Mouse (Mus musculus) intestine, postnatal 0 days (tissue): ENCODE results near the gene Ext2. TPM values are rescaled to one million over a fixed set of nuclear protein-coding genes. Genes with fewer than 3 reads are reported as not detected.

Experiments used
- ATAC-seq: fragments of 200-750 bp; cut with Nextera tagmentation; 2 replicates; pipeline ENCODE4 v1.8.0; 2017; ENCODE audit warnings: mild to moderate bottlenecking, moderate TSS enrichment, moderate library complexity
- H3K27ac ChIP-seq: fragments of 300-500 bp; sonication (generic); 2 replicates; pipeline ENCODE4 v1.5.1; 2014; ENCODE audit warnings: mild to moderate bottlenecking, low read depth, low read length, moderate library complexity
- H3K27me3 ChIP-seq: fragments of 300-500 bp; sonication (generic); replicated peaks from 2 replicates; pipeline ENCODE4 v1.6.1; 2014; ENCODE audit warnings: low read length, mixed read lengths; ENCODE audit not compliant: control insufficient read depth, insufficient read depth
- H3K36me3 ChIP-seq: fragments of 300-500 bp; sonication (generic); 2 replicates; pipeline ENCODE4 v1.6.1; 2014; ENCODE audit warnings: mild to moderate bottlenecking, moderate library complexity; ENCODE audit not compliant: control insufficient read depth, insufficient read depth
- H3K4me1 ChIP-seq: fragments of 300-500 bp; sonication (generic); replicated peaks from 2 replicates; pipeline ENCODE4 v1.6.1; 2014; ENCODE audit warnings: antibody characterized with exemption, low read length, mixed read lengths; ENCODE audit not compliant: control insufficient read depth, insufficient read depth
- H3K4me2 ChIP-seq: fragments of 300-500 bp; sonication (generic); replicated peaks from 2 replicates; pipeline ENCODE4 v1.6.1; 2014; ENCODE audit warnings: low read depth, mild to moderate bottlenecking, moderate library complexity
- H3K4me3 ChIP-seq: fragments of 300-500 bp; sonication (generic); 2 replicates; pipeline ENCODE4 v1.5.1; 2014; ENCODE audit warnings: low read depth, low read length
- H3K9ac ChIP-seq: fragments of 300-500 bp; sonication (generic); 2 replicates; pipeline ENCODE4 v1.6.1; 2014; ENCODE audit warnings: mild to moderate bottlenecking, low read depth, low read length
- H3K9me3 ChIP-seq: fragments of 300-500 bp; sonication (generic); 2 replicates; pipeline ENCODE4 v1.6.1; 2016; ENCODE audit warnings: mixed run types; ENCODE audit not compliant: control insufficient read depth
- CTCF ChIP-seq: sonication (generic); IDR thresholded peaks from 2 replicates; pipeline ENCODE4 v1.5.1; 2016; ENCODE audit warnings: low read depth, mild to moderate bottlenecking, control low read depth, antibody characterized with exemption, moderate library complexity
- whole genome bisulfite sequencing: fragments of 180-500 bp; shearing (Covaris S2); extraction: QIAGEN DNeasy Blood & Tissue Kit; methylation state at CpG from one replicate; pipeline ENCODE4 v1.1.7; 2014; 5-methylcytosine and 5-hydroxymethylcytosine counted together
- polyA plus RNA-seq: library from polyadenylated mRNA; unstranded; fragments of >200 nt; fragmentation: Nextera tagmentation; extraction: Ambion mirVana; gene quantifications from 2 replicates; pipeline ENCODE4 v1.2.1, GENCODE M21; 2015

Gene Ext2
- polyA plus RNA-seq, 1 experiment from 2014 or later, result 40.8 TPM

GRCm38 (mm10) chr2:93613020-93613419, 209.3 kb downstream of the Ext2 start:
- WGBS, result 48% methylated on average over 7 of the region's 7 CpGs
- Histone ChIP-seq H3K27ac (no peak overlapping the region), H3K4me3 (no peak overlapping the region), H3K9me3 (no peaks in the 10 kb centered on the region), H3K4me1 (no peaks in the 10 kb centered on the region), H3K9ac (no peak overlapping the region), H3K4me2 (no peak overlapping the region), H3K27me3 (0 out of 2 replicates have a peak, but pooled peaks cover 7% of the 10 kb centered on the region), H3K36me3 (no peaks in the 10 kb centered on the region)
- no peak for TF ChIP-seq CTCF
- ATAC-seq, result peak; percentile 53; the same call in 1 of the 2 replicates

Other genes starting within 250 kb of the Ext2 start
- not detected in 2 replicates for gene Alx4, start 180.2 kb downstream of the Ext2 start, polyA plus RNA-seq
- 7.6 and 8.4 TPM in 2 replicates for gene Accs, start 27.4 kb upstream of the Ext2 start, polyA plus RNA-seq
- gene Accsl, start 46.6 kb upstream of the Ext2 start, polyA plus RNA-seq, result not detected in 2 replicates
- 33.7 and 35.4 TPM in 2 replicates for gene Gm13889, start 134.6 kb upstream of the Ext2 start, polyA plus RNA-seq
- not detected in 2 replicates for gene Gm27027, start 173.8 kb upstream of the Ext2 start, polyA plus RNA-seq
- 58.8 and 63.2 TPM in 2 replicates for gene Alkbh3, start 188.2 kb upstream of the Ext2 start, polyA plus RNA-seq